Mouse (Mus musculus) c-Kit-positive CD71-positive TER-119-positive erythroid progenitor cells, embryonic 14.5 days (primary cell): ENCODE data around the gene Rsbn1.
A peak's percentile ranks its signal among the peaks of the same experiment; 100 is the strongest.

Source experiments
- DNase-seq: peaks from one replicate; pipeline ENCODE4 v3.0.0-alpha.2; 2013; ENCODE audit warnings: low spot score

The Rsbn1 gene

DNA sequence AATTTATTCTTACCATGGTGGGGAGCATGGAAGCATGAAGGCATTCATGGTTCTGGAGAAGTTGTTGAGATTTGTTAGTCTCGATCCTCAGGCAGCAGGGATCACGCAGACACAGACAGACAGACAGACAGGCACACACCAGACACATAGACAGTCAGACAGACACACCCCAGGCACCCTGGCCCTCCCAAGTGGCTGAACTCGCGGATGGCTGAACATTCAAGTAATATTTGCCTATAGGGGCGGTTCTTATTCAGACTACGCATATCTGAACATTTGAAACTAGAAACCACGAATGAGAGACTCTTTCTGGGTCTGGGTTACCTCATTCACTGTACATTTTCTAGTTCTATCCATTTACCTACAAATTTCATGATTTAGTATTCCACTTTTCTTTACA is 34.7 kb downstream of the Rsbn1 start:
- no peak for DNase-seq

DNA sequence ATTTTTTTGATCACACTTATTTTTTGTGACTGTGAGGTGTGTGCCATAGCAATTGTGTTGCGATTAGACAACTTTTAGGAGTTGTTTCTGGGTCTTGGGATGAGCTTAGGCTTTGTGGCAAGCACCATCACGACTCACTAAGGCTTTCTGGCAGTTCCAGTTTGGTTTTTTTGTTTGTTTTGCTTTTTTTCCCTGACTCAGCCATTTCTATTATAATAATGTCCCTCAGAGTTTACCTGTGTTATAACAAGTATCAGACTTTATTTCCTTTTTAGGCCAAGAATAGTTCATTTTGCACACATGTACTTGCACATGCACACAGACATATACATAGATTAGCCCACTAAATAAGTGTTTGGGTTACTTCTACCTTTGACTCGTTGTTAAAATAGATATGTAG is 46.7 kb downstream of the Rsbn1 start:
- DNase-seq: no peak

DNA sequence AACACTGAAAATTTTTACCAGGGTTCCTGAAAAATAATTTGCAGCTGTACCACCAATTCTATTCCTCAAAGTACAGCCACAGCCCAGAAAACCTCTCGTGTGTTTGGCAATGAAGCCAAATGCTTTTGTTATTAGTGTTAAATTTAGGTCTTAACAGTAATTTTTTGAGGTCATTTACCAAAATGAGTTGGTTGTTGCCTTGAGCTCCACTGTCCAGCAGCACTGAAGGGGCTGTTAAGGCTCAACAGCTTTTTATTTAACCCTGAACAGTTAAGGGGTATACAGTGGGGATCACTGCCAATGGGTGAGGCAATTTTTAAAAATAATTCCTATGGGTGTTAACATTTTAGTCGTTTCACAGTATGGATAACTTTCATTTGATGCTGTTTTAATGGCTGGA is 53.3 kb downstream of the Rsbn1 start:
- no peak for DNase-seq

DNA sequence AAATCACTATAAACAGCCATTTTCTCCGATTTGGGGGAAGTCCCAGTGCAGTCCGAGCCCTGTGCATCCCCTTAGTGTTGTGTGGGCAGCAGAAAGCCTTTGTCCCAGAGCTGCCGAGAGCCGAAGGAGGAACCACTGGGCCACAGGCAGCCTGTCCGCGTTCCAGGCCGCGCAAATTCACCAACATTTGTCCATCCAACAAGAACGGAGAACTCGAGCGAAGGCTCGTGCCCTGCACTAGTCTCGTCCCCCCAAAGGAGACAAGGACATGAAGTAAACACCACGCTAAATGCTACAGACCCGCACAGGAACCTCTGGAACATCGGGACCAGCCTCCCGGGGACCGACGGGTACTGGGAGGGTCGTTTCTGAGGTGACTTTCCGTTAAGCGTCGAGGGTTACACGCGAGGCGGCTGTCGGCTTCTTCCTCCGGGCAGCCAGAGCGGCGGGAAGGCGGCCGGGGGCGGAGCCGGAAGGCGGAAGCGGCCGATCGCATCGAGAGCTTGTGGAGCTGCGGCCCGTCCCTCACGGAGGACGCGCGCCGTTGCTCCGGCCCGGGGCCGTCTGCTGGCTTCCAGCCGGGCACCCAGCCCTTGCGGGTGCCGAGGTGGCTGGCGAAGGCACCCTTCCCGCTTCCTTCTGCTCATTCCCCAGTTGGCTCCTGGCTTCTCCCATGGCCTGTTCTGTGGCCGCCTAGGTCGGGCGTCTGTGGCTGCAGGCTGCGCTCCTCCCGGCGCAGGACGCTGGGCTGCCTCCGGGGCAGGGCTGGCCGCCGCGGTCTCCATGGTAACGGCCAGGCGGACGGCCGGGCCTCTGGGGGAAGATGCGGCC is 54.2 kb downstream of the Rsbn1 start, which contains the start of gene Phtf1:
TSS of gene Phtf1 (plus strand) at position 250 of the 831 bp plus-strand sequence.
- DNase-seq: peak; percentile 79

DNA sequence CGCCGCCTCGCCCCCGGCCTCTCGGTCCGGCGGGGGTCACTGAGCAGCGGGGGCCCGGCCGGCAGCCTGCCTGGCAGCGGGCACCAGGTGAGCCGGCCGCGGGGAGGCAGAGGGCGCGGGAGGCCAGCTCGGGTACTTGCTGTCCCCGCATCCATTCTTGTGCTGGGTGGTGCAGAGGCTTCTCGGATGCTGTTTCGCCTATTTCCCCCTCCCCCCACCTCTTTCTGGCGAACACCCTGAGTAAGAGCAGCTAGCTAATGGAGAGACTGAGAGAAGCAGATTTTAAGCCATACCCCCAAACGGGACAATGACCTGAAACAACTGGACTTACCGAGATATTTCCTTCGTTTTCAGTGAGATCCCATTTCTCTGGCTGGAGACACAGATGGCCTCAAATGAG is 54.8 kb downstream of the Rsbn1 start:
- no peak for DNase-seq

DNA sequence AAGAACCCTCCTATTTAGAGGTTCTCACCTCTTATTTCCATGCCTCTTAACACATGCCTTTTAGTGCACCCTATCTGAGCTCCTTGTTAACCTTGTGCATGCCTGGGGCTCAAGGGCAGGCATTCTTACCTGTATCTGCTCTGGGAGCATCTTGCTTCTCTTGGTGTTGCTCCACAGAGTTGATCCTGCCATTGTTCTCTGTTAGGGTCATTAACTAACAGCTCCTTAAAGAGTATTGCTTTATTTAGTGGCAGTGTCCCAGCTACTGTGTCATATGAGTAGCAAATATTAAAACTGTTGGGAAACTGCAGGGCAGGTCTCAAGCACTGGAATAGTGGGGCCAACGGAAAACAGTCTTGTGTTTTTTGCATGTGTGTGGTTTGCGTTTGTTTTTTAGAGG is 57.2 kb downstream of the Rsbn1 start:
- no peak for DNase-seq

DNA sequence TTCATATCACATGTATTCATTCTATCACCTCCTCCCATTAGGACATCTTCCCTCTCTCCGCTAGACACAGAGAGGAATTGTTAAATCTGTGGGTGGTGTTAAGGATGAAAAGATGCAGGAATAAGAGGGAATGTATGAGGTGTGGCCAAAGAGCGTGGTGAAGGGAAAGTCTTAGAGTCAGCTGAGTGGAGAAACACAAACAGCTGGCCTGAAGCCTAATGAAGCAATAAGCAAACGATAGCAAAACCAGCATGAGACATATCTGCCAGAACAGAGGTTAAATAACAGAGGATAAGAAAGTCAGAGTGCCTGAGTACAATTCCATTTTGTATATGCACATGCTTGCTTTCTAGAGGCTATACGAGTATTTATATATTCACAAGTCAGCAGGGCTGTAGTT is 70.6 kb downstream of the Rsbn1 start:
- no peak for DNase-seq

DNA sequence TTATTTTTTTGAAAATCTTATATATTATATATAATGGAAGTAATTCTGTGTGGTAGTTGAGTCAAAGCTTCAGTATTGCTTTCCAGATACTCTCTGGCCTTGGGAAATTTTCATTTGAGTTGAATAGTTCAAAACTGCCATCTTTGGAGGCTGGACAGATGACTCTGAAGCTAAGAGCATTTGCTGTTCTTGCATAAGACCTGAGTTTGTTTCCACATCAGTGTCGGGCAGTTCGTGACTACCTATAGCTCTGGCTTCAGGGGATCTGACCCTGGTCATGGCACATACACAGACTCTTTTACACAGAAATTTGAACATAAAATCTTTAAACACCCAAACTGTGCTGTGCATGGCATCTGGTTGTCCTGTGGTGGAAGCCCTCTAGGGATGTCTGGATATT is 71.3 kb downstream of the Rsbn1 start:
- DNase-seq: no peak

DNA sequence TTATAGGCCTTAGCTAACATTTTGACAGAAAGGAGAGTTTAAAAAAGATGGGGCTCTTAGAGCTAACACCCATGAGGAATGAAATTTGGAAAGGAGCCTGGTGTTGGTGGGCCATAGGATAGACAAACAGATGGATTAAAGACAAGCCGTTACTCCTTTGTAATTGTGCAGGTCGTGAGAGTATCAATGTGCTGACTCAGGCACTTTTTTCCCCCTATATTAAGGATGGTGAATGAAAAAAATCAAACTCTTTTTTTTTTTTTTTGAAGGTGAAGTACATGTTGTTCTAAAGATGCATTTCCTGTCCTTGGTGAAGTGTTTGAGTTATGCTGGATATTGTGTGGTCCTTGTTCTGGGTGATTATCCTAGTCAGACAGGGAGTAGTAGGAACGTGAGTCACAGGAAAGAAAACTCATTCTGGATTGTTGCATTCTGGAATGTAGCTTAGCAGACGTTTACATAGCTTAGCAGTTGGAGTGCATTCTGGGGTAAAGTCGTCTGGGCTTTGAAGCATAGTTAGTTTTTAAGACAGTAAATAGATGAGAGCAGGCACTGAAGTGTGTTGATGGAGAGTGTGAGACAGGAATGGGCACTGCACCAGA is 74.0 kb downstream of the Rsbn1 start:
- no peak for DNase-seq

DNA sequence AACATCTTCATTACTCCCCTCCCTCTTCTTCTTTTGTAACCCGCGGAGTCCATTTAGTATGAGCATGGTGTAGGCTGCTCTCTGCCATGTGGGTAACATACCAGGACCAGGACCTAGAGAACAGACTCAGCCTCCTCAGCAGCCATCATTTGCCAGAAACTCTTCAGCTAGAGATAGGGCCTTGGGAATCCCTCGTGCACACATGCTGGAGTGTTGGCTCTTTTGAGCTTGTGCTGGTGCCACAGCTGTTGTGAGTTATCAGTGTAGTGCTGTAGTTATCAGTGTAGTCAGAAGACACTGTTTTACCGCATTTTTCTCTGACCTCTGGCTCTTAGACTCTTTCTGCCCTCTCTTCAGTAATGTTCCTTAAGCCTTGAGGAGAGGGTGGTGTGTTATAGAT is 75.4 kb downstream of the Rsbn1 start:
- DNase-seq: no peak

DNA sequence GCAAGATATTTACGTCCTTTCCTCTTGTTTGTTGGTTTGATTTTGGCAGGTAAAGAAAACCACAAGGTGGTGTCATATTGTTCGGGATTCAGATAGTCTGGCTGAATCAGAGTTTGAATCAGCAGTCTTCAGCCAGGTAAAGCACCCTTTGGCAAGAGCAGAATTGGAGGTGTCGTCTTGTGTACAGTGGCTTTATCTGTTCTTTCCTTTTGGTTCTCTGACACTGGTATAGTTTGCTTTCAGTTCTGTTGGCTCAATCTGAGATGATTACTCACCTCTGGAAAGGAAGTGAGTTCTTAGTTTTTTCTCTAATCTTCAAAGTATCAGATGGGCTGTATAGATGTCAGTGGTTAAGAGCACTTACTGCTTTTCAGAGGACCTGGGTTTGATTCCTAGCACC is 77.4 kb downstream of the Rsbn1 start:
- no peak for DNase-seq

DNA sequence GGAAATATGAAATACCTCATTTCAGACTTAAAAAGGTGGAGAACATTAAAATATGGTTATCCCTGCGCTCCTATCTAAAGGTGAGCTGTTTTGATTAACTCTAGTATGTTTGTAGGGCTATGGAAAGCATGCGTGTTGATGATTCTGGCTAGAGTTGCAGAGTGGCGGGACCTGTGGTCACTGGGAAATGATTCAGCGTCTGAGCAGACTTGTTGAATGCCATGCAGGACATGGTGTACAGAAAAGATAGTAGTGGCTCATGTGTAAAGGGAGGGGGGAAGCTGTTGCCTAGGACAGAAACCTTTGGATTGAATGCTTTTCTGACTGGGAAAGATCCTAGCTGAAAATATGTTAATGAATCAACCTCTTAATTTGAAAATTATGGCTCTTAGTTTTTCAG is 84.8 kb downstream of the Rsbn1 start:
- no peak for DNase-seq

DNA sequence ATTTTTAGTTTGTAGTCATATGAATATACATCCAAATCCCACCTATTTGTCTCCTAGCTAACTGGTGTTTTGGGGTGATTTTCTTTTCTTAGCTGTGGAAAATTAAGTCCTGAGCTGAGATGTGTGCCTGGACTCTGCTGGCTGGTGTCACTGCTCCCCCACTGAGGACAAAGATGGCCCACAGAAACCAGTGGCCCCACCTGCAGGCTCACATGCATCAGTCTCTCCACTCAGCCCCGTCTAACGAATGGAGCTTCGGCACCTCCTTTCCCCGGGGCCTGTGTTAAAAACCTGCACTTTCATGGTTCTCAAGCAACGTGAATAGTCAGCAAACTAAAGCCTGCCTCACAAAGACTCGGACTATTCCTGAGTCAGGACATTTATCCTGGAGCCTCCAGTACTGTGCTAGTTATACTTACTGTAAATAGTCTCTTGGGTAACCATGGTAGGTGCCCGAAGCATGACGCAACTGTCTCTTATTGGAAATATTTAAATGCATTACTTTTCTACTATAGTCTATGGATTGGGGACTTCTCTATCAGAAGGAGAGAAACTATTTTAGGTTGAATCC is 93.1 kb downstream of the Rsbn1 start:
- DNase-seq: no peak

DNA sequence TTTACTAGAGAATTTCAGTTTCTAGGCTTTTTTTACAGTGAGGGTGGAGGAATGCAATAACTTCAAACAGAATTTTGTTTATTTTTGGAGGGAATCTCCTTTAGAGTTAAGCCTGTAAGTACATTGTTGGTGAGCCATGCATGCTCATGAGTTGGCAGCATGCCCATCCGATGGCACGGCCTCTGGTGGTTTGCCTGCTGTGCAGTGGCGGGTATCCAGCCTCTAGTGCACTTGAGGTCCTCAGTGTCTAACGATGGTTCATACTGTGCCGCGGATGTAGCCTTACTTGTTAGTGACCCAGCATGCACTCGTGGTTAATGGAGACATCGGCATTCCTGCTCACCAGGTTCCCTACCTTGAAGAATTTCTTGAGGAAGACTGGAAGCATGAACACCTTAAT is 93.6 kb downstream of the Rsbn1 start:
- DNase-seq: no peak

DNA sequence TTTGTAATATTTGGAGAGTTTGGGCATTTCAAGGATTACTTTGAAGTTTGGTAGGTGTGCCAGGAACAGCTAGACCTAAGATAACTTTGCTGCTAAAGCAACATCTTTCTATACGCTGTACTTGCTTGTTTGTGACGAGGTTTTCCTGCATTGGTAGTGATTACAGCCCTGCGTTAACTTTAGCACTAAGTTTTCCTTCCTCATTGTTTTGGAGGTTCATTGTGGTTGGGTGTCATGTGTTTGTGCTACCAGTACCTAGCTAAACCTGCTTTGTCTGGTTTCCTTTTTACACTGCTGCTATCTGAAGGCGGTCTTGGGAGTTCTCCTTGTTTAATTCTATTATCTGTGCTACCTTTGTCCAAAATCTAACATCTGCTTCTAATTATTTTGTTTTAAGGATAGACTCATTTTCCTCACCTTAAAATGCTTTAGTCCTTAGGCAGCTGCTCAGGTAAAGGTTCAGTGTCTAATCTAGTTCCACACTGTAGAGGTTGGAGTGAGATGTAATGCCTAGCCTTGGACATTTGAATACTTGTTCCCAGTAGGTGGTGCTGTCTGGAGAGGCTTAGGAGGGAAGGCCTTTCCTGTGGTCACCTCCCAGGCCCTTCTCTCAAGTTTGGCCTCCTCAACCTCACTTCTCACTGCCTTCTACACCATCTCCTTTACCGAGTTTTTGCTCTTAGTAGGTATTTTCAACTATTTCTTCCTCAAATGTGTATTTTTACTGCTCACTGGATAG is 96.2 kb downstream of the Rsbn1 start:
- no peak for DNase-seq

DNA sequence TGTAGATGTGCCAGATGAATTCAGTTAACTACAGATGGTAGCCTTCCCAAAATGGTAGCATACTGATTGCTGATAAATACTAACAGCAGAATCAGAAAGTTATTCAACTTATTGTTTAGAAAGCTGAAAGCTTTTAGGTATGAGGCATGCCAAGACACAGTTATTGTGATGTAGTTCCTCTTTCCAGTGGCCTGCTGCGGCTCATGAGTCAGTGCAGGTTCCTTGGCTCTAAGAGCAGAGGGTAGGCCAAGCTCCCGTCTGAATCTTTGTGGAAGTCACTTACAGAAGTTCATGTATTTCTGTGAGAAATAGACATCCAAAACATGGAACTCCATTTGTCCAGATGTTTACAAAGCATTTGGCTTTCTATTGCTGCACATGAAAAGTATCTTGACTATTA is 98.1 kb downstream of the Rsbn1 start:
- DNase-seq: no peak
